Mouse (Mus musculus) C3H10T1/2 (cell line): ENCODE data around the gene Hba-a2. TPM values are rescaled to one million over a fixed set of nuclear protein-coding genes. Genes with fewer than 3 reads are reported as not detected.

ENCODE experiments used
- polyA plus RNA-seq, 2 experiments: library from polyadenylated mRNA; unstranded; fragments of >200 nt; fragmentation: generic; extraction: Trizol; gene quantifications; one replicate each; pipeline ENCODE4 v1.2.1; 2012; ENCODE audit warnings: missing spikeins in 2 of 2

Gene Hba-a2
- under 1 TPM in 1 of 2 experiments, not detected in 1; 0.39 TPM for polyA plus RNA-seq

GRCm38 (mm10) chr11:32296203-32296602, at the start of gene Hba-a2:
Gene Hba-a2 (plus strand): TSS chr11:32296489.

DNA sequence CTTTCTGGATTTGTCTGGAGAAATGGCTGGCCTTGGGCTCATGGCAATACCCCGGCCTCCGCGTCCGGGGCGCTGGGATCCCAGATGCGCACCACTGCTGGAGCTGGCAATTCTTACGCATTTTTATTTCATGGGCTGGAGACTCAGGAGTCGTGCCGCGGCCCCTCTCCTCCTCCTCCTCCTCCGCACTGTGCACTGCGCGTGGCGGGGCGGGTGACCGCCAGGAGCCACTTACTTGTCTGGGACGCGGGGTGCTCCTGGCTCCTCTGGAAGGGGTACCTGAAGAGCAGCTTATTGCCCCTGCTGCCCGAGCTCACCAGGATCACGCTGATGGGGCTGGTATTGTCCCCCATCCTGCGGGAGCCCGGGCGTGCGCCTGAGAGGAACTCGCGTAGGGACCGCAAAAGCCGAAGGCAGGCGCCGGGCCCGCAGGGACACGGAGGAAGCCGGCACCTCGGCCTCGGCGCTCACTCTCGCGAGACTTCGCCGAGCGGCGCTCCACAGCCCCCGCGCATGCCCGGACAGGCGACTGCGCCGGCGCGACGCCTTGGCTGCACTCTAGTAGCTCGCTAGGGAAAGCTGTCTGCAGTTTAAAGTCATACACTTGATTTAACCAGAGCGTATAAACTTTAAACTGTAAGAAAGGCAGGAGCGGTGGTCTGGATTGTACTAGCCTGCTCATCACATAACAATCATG, 29.0 kb upstream of the Hba-a2 start, which contains the start of gene Nprl3:
Gene Nprl3 (minus strand): TSS at position 520 of the 697 bp plus-strand sequence.

DNA sequence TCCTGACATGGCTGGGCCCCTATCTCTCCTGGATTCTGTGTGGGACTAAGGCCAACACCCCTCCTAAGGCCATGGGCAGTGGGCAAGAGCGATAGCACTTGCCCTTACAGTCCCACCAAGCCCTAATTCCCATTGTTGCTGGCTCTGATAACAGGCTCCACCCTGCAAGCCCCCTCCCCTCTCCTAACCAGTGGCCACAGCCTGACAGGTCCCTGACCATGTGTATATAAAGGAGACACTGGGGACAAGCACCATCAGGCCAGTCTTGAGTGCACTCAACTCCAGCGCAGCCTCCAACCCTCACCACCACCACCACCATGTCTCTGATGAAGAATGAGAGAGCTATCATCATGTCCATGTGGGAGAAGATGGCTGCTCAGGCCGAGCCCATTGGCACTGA, 19.9 kb upstream of the Hba-a2 start, which contains the start of gene Hba-x:
Gene Hba-x (plus strand): TSS at position 54 of the 400 bp plus-strand sequence.

GRCm38 (mm10) chr11:32283091-32283777, 13.1 kb upstream of the Hba-a2 start, which contains the start of gene Hba-a1:
Gene Hba-a1 (plus strand): TSS chr11:32283511.

GRCm38 (mm10) chr11:32286695-32287492, 9.4 kb upstream of the Hba-a2 start, which contains the start of gene Hbq1b:
Gene Hbq1b (plus strand): TSS chr11:32286965.

DNA sequence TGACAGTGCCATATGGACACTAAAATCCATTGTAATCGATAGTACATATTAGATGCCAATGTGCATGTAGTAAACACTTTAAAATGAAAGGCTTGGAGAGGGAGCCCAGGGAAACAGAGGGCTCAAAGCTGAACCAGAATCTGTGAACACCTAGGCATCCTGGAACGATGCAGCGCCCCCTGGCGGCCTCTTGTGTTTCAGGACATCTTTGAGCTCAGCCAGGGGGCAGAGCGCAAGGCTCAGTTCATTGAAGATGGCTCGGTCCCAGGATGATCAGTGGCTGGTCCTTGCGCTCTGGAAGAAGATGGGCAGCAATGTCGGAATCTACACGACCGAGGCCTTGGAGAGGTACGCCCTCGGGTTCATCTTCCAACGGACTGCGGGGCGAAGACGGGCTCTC, 3.6 kb downstream of the Hba-a2 start, which contains the start of gene Hbq1a:
Gene Hbq1a (plus strand): TSS at position 205 of the 400 bp plus-strand sequence.

Other genes starting within 250 kb of the Hba-a2 start
- under 1 TPM; 0.02 to 0.06 TPM for gene Il9r, start 96.2 kb upstream of the Hba-a2 start, polyA plus RNA-seq
- gene Snrnp25, start 91.1 kb upstream of the Hba-a2 start, polyA plus RNA-seq: 100 to 1,000 TPM in 1 of 2 experiments, 10 to 100 TPM in 1; 76.3 to 132 TPM
- 10 to 100 TPM; 30.1 to 67.3 TPM for gene Rhbdf1, start 74.2 kb upstream of the Hba-a2 start, polyA plus RNA-seq
- gene Mpg, start 70.0 kb upstream of the Hba-a2 start, polyA plus RNA-seq: 10 to 100 TPM; 17.6 to 32.0 TPM
- gene Nprl3, start 28.8 kb upstream of the Hba-a2 start, polyA plus RNA-seq: 10 to 100 TPM; 15.6 to 35.0 TPM
- not detected for gene Hba-x, start 20.1 kb upstream of the Hba-a2 start, polyA plus RNA-seq
- 1 to 10 TPM in 1 of 2 experiments, under 1 TPM in 1; 0.85 to 5.6 TPM for gene Hba-a1, start 13.0 kb upstream of the Hba-a2 start, polyA plus RNA-seq
- gene Hbq1b, start 9.5 kb upstream of the Hba-a2 start, polyA plus RNA-seq: not detected
- not detected for gene Hbq1a, start 3.6 kb downstream of the Hba-a2 start, polyA plus RNA-seq
- gene Sh3pxd2b, start 51.3 kb downstream of the Hba-a2 start, polyA plus RNA-seq: 10 to 100 TPM in 1 of 2 experiments, 1 to 10 TPM in 1; 9.7 to 47.5 TPM
- gene Ubtd2, start 158.9 kb downstream of the Hba-a2 start, polyA plus RNA-seq: 10 to 100 TPM in 1 of 2 experiments, 1 to 10 TPM in 1; 2.9 to 26.7 TPM
- gene Efcab9, start 235.6 kb downstream of the Hba-a2 start, polyA plus RNA-seq: under 1 TPM; 0.05 to 0.12 TPM
- 1 to 10 TPM; 1.9 to 7.0 TPM for gene Stk10, start 236.8 kb downstream of the Hba-a2 start, polyA plus RNA-seq